Mouse (Mus musculus): ENCODE measurements around the gene Iqcn. TPM values are rescaled to one million over a fixed set of nuclear protein-coding genes. Genes with fewer than 3 reads are reported as not detected.

Gene Iqcn
- total RNA-seq, 2 experiments from 2014 or later: 0.10 to 0.11 TPM

GRCm38 (mm10) chr8:70701048-70701981 lies 1.9 kb upstream of the Iqcn start:
- no peak for DNase-seq

GRCm38 (mm10) chr8:70701982-70702841 lies 1.0 kb upstream of the Iqcn start:
- peak; percentile 27 for DNase-seq

DNA sequence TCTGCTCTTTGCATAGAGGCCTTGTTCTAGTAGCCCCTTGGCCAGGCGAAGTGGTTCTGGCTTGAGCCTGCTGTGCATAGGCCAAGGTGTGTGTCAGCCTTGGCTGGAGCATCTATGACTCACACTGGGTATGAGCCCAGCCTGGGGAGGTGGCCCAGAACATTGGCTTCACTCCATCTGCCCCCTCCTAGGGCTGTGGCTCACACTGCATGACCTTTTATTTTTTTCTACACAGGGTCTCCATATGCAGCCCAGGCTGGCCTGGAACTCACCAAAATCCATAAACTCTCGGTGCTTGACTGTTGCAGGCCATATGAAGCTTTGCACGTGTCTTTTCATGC lies 445 bp upstream of the Iqcn start:
- peak; percentile 85 for DNase-seq

- DNase-seq: no peak
Observed at GRCm38 (mm10) chr8:70708281-70708680, 5.0 kb downstream of the Iqcn start.

DNA sequence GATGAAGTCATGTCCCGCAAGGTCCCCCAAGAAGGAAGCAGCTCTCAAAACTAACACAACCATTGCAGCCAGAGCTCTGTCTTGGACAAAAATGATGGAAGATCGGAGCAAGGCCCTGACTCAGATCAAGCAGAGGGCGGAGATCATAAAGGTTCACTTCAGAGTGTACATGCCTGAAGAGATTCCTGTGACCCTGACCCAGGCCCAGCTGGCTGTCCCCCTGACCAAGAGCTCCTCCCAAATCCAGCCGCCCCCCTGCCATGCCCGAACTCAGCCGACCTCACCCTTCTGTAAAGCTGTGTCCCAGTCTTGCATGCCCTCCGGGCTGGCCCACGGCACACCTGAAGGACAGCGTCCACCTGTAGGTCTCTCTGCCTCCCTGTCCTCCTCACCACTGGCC lies 6.5 kb downstream of the Iqcn start:
- no peak for DNase-seq

DNA sequence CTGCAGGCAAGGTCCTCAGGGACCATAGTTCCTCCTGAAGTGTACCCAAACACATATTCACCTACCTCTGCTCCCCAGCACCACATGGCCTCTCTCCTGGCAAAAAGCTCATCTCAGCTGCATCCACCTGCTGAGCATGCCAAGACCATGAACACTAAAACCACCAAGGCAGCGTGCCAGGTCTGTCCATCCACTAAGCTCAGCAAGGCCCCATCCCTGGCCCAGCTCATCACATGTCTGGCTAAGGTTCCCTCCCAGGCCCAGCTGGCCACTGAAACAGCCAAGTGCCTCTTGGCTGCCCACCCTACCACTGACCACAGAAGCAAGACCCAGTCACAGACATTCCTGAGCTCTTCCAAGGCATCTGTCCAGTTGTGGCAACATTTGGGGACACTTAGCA lies 7.0 kb downstream of the Iqcn start:
- DNase-seq: peak; percentile 47

GRCm38 (mm10) chr8:70711041-70711440 lies 7.8 kb downstream of the Iqcn start:
- no peak for DNase-seq

DNA sequence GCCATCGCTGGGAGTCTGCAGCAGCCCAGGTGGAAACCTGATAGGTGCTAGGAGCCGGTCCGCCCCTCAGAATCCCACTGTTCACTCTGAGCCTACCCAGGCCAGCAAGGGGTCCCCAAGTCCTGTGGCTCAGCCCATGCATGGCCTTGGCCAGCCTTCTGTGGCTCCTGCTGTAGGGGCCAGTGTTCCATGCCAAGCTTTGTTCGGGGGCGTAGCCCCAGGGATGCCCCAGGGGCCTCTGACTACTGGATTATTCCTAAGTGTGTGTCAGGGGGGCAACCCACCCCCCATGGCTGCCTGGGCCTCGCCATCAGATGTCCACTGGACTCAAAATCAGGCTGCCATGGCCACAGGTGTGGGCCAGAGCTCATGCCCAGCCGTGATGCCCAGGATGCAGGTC lies 10.7 kb downstream of the Iqcn start:
- DNase-seq: no peak

- DNase-seq: no peak
Observed at GRCm38 (mm10) chr8:70715086-70715485, 11.8 kb downstream of the Iqcn start.

DNA sequence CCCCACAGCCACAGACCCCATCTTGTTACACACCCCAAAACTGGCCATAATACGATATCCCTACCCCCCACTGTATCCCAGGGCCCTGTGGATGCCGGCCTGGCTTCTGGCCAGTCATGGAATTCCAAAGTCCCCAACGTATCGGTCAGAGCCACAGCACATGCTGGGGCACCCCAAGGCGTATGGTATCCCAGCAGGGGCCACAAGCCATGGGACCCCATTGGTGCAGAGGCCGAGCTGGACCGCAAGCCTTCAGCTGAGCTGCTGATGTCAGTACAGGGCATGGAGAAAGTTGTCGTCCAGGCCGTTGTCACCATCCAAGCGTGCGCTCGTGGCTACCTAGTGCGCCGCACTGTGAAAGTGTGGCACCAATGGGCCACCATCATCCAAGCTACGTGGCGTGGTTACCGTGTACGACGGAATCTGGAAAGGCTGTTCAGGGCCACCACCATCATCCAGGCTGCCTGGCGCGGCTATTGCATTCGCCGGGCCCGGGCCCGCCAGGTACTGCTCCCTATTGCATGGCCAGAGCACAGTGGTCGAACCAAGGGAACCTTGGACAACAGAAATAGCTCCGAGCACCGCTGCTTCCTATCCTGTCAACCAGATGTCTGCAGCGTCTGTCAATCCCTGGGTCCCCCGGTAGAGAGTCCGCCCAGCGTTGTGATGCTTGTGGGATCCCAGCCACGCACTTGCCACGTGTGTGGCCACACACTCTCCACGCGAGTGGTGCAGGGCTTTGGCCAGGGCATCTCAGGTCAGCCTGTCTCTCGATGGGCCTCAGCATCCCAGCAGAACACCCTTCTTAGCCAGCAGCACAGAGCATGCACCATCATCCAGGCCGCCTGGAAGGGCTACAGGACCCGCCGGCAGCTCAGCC lies 13.5 kb downstream of the Iqcn start:
- DNase-seq: no peak

GRCm38 (mm10) chr8:70718297-70718696 lies 15.0 kb downstream of the Iqcn start, which contains the start of gene Gm3336:
TSS of gene Gm3336 (plus strand) at chr8:70718543.
- DNase-seq: peak; percentile 66

DNA sequence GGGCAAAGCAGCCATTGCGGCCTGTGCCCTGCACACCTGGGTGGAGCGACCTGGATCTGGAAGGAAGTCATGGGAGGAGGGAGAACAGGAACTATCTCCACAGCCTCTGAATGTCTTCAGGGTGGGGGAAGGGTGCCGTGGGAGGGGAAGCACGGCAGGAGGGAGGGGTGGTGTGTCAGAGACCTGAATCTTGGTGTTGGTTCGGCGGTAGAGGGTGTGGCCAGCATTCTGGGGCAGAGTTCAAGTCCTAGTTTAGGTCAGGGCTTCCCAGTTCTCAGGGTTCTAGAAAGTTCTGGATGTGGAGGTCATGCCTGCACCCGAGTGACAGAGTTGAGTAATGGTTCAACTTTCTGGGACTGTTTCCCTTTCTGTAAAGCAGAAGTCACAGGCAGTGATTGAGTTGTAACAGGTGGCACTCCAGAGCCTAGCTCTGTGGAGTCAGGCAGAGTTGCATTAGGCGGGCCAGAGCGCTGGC lies 16.6 kb downstream of the Iqcn start:
- DNase-seq: no peak

DNA sequence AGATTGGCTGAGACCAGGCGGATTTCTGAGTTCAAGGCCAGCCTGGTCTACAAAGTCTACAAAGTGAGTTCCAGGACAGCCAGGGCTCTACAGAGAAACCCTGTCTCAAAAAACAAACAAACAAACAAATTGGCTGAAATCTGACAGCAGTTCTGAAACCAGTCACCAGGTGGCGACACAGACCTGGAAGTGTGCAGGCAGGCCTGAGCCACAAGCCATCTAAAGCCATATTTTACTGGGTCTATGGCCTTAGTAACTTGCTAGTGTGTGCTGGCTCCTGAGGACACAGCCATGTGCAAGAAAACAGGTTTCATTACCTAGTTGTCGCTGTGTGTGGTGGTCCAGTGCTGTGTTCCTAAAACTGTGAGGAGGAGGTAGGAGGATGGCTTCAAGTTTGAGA lies 17.5 kb downstream of the Iqcn start:
- DNase-seq: peak; percentile 87

GRCm38 (mm10) chr8:70721601-70722000 lies 18.3 kb downstream of the Iqcn start:
- no peak for DNase-seq

DNA sequence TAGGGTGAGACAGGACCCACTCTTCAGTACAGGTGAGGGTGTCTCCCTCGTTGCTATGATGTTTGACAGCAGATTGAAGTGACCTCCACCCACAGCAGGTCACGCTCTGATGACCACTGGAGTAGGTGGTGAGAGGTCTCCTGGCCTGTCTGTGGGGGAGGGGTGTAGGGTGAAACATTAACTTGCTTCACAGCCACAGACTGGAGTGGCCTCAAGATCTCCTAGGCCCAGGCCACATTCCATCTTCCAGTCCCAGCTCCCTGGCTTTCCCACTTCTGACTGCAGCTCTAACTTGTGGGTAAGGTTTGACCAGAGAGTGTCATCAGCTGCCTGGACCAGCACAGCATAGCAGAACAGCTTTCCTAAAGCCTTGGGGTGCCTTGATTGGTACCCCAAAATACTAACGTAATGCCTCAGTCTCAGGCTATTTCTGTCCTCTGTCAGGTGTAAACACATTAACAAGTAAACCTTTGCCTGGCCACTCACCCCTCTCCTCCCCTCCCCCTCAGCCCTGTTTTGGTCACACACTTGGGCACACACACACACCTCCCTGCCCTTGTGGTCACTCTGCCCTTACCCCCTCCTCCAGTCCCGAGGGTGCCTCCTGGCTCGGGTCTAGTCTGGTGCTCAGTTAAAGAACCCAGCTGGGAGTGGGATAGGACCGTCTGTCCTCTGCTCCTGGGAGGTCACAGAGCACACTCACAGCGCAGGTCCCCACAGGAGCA lies 20.4 kb downstream of the Iqcn start, which contains the start of gene Pde4c:
TSS of gene Pde4c (plus strand) at position 235 of the 725 bp plus-strand sequence.
- DNase-seq: no peak

DNA sequence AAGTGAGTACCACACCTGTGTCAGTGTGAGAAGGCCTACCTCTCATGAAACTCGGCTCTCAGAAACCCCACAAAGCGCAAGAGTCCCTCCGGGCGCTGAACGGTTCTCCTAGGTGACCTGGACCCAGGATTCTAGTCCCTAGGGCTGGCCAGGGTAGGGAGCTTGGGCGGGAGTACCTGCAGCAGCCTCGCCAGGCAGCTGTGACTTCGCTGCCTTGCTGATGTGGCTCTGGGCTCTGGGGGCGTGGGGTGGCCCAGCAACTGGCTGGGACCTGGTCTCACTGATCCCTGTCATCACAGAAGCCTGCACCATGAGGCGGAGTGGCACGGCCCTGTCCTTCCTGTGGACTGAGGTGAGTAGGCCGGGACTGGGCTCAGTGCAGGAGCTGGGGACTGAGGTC lies 21.0 kb downstream of the Iqcn start:
- no peak for DNase-seq

- DNase-seq: peak; percentile 63
Observed at GRCm38 (mm10) chr8:70725792-70726447, 22.7 kb downstream of the Iqcn start.

- DNase-seq: no peak
Observed at GRCm38 (mm10) chr8:70726721-70727120, 23.5 kb downstream of the Iqcn start.

DNA sequence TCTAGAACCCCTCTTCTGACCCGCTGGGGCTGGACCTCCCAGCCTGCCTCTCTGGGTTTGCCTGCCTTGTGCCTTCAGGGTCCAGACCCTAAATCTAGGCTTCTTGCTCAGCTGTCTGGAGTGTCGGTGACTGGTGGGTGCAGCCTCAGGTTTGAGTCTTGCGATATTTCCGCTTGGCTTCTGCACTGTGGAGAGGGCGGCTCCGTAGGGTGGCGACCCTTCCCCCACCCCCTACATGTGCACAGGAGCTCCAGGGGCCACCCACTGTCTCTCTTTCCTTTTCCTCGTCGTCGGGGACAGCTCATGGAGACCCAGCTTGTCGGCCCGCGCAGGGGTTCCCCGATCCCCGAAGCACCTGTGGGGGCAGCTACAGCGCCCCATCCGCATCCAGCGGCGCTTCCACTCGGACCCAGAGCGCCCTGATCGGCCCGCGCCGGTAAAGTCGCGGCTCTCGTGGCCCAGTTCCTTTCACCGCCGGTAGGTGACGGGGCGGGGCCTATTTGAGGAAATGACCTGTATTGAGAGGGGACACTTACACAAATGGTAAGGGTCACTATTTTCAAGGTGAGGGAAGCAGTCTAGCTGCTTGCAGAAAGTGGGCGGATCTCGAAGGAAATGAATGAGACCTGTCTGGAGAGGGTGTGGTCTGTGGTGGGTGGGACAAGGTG lies 26.7 kb downstream of the Iqcn start:
- DNase-seq: no peak

GRCm38 (mm10) chr8:70730956-70731355 lies 27.7 kb downstream of the Iqcn start:
- no peak for DNase-seq

Measured in heart, postnatal 4 days (tissue).